Mouse (Mus musculus) bone marrow macrophage, adult 2 months (primary cell): ENCODE measurements around the gene Fam83e.

Source experiments
- CTCF ChIP-seq: IDR thresholded peaks from 2 replicates; pipeline ENCODE4 v1.5.1; 2012; ENCODE audit warnings: low read depth, mild to moderate bottlenecking, low read length, moderate library complexity
- POLR2A ChIP-seq: IDR thresholded peaks from 2 replicates; pipeline ENCODE4 v1.6.1; 2012; ENCODE audit warnings: mild to moderate bottlenecking, low read depth, low read length, borderline replicate concordance

- TF ChIP-seq CTCF (no peak), POLR2A (no peak)
These were observed 16.9 kb upstream of the Fam83e start for GRCm38 (mm10) chr7:45704046-45704559.
